Mouse (Mus musculus) liver, adult 2 months (tissue): ENCODE data around the gene Kif1c. TPM values are rescaled to one million over a fixed set of nuclear protein-coding genes. Genes with fewer than 3 reads are reported as not detected.

Source experiments
- DNase-seq: peaks from one replicate; pipeline ENCODE4 v3.0.0-alpha.2; 2011; ENCODE audit warnings: low read depth, low spot score; ENCODE audit errors: extremely low read depth
- H3K27ac ChIP-seq: fragments of 200-500 bp; replicated peaks from 2 replicates; pipeline ENCODE4 v1.5.1; 2012; ENCODE audit warnings: low read depth, mild to moderate bottlenecking, control low read depth, inconsistent platforms, low read length; ENCODE audit not compliant: insufficient read depth
- H3K27me3 ChIP-seq: fragments of 200-500 bp; 2 replicates; pipeline ENCODE4 v1.6.1; 2012; ENCODE audit warnings: mild to moderate bottlenecking, moderate library complexity, low read length, inconsistent platforms; ENCODE audit not compliant: control insufficient read depth, insufficient read depth
- H3K36me3 ChIP-seq: fragments of 200-500 bp; 2 replicates; pipeline ENCODE4 v1.6.1; 2012; ENCODE audit warnings: low read length, inconsistent platforms; ENCODE audit not compliant: control insufficient read depth, insufficient read depth
- H3K4me1 ChIP-seq: fragments of 200-500 bp; 2 replicates; pipeline ENCODE4 v1.6.1; 2011; ENCODE audit warnings: low read length; ENCODE audit not compliant: control insufficient read depth, insufficient read depth
- H3K4me3 ChIP-seq: fragments of 200-500 bp; 2 replicates; pipeline ENCODE4 v1.5.1; 2011; ENCODE audit warnings: low read depth, mild to moderate bottlenecking, control low read depth, low read length, moderate library complexity; ENCODE audit not compliant: insufficient read depth
- H3K79me2 ChIP-seq: fragments of 200-500 bp; 2 replicates; pipeline ENCODE4 v1.6.1; 2012; ENCODE audit warnings: inconsistent platforms, mild to moderate bottlenecking, low read length, moderate library complexity; ENCODE audit not compliant: control insufficient read depth, insufficient read depth
- H3K9ac ChIP-seq: fragments of 200-500 bp; 2 replicates; pipeline ENCODE4 v1.6.1; 2012; ENCODE audit warnings: low read depth, mild to moderate bottlenecking, control low read depth, inconsistent platforms, low read length
- CTCF ChIP-seq: fragments of 200-500 bp; IDR thresholded peaks from 2 replicates; pipeline ENCODE4 v1.5.1; 2011; ENCODE audit warnings: low read depth, low read length, control low read depth
- POLR2A ChIP-seq: fragments of 200-500 bp; IDR thresholded peaks from 2 replicates; pipeline ENCODE4 v1.6.1; 2011; ENCODE audit warnings: low read length, control low read depth; ENCODE audit not compliant: insufficient read depth; ENCODE audit errors: extremely low read depth
- WGBS: fragments of 180-500 bp; shearing (Covaris S2); methylation state at CpG from one replicate; pipeline ENCODE4 v1.1.7; 2018; 5-methylcytosine and 5-hydroxymethylcytosine counted together
- polyA plus RNA-seq: library from polyadenylated mRNA; depleted of rRNA; stranded (reverse); fragments of >200 nt; gene quantifications from 2 replicates; pipeline ENCODE4 v1.2.3, GENCODE M21; 2012
- total RNA-seq: library from RNA; depleted of rRNA; stranded (reverse); fragments of >200 nt; gene quantifications from 2 replicates; pipeline ENCODE4 v1.2.3, GENCODE M21; 2014

Gene Kif1c
- total and polyA plus RNA-seq, 2 experiments: 50.8 to 75.6 TPM

GRCm38 (mm10) chr11:70718481-70718880, 18.1 kb downstream of the Kif1c start:
- DNase-seq: no peak
- Histone ChIP-seq H3K27me3 (no peaks in the 10 kb centered on the region), H3K27ac (no peak overlapping the region), H3K9ac (no peak overlapping the region), H3K4me3 (no peak overlapping the region), H3K36me3 (peaks cover 40% of the 10 kb centered on the region), H3K79me2 (peaks cover 12% of the 10 kb centered on the region; the same call in 1 of the 2 replicates), H3K4me1 (no peaks in the 10 kb centered on the region)
- WGBS: 80% methylated on average over 5 of the region's 5 CpGs
- TF ChIP-seq CTCF: no peak
- no peak for TF ChIP-seq POLR2A

- Histone ChIP-seq H3K27me3 (no peaks in the 10 kb centered on the region), H3K4me1 (no peaks in the 10 kb centered on the region), H3K79me2 (peaks cover 7% of the 10 kb centered on the region; the same call in 1 of the 2 replicates), H3K9ac (no peak overlapping the region), H3K27ac (no peak overlapping the region), H3K4me3 (no peak overlapping the region), H3K36me3 (peaks cover 46% of the 10 kb centered on the region)
- DNase-seq: peak; percentile 38
- WGBS: 77% methylated on average over 3 of the region's 3 CpGs
- TF ChIP-seq CTCF (no peak), POLR2A (no peak)
Observed at GRCm38 (mm10) chr11:70720567-70720966, 20.2 kb downstream of the Kif1c start.

- H3K36me3 ChIP-seq: peaks cover 50% of the 10 kb centered on the region
- H3K4me3 ChIP-seq: no peak overlapping the region
- TF ChIP-seq POLR2A (no peak), CTCF (no peak)
- WGBS: 89% methylated on average over 3 of the region's 3 CpGs
- peaks cover 7% of the 10 kb centered on the region; the same call in 1 of the 2 replicates for H3K79me2 ChIP-seq
- H3K27ac ChIP-seq: no peak overlapping the region
- DNase-seq: no peak
- no peaks in the 10 kb centered on the region for H3K4me1 ChIP-seq
- no peak overlapping the region for H3K9ac ChIP-seq
- no peaks in the 10 kb centered on the region for H3K27me3 ChIP-seq
Observed at GRCm38 (mm10) chr11:70721072-70721471, 20.7 kb downstream of the Kif1c start.

GRCm38 (mm10) chr11:70724706-70725105, 24.4 kb downstream of the Kif1c start:
- Histone ChIP-seq H3K79me2 (no peaks in the 10 kb centered on the region), H3K36me3 (peaks cover 52% of the 10 kb centered on the region), H3K9ac (no peak overlapping the region), H3K4me3 (no peak overlapping the region), H3K27me3 (no peaks in the 10 kb centered on the region), H3K4me1 (peaks cover 3% of the 10 kb centered on the region), H3K27ac (no peak overlapping the region)
- 96% methylated on average over 9 of the region's 9 CpGs for WGBS
- no peak for DNase-seq
- TF ChIP-seq CTCF (no peak), POLR2A (no peak)

- H3K79me2 ChIP-seq: no peaks in the 10 kb centered on the region
- 93% methylated on average over 2 of the region's 2 CpGs for WGBS
- H3K9ac ChIP-seq: no peak overlapping the region
- no peak for TF ChIP-seq CTCF
- TF ChIP-seq POLR2A: no peak
- peaks cover 44% of the 10 kb centered on the region for H3K36me3 ChIP-seq
- no peaks in the 10 kb centered on the region for H3K27me3 ChIP-seq
- no peak overlapping the region for H3K4me3 ChIP-seq
- no peak for DNase-seq
- no peak overlapping the region for H3K27ac ChIP-seq
- H3K4me1 ChIP-seq: peaks cover 12% of the 10 kb centered on the region
Observed at GRCm38 (mm10) chr11:70726585-70726984, 26.2 kb downstream of the Kif1c start.

- no peak for DNase-seq
- Histone ChIP-seq H3K27ac (no peak overlapping the region), H3K4me1 (peaks cover 15% of the 10 kb centered on the region), H3K4me3 (no peak overlapping the region), H3K36me3 (peaks cover 44% of the 10 kb centered on the region), H3K9ac (no peak overlapping the region), H3K79me2 (no peaks in the 10 kb centered on the region), H3K27me3 (no peaks in the 10 kb centered on the region)
- TF ChIP-seq CTCF: no peak
- TF ChIP-seq POLR2A: no peak
- 82% methylated on average over 5 of the region's 5 CpGs for WGBS
Observed at GRCm38 (mm10) chr11:70727385-70727784, 27.0 kb downstream of the Kif1c start.
